Mouse (Mus musculus) 3134 (cell line): ENCODE results near the gene Ubald1.

ENCODE experiments used
- DNase-seq: peaks from one replicate; pipeline ENCODE4 v3.0.0-alpha.2; 2011; ENCODE audit warnings: low spot score; ENCODE audit not compliant: insufficient read length; ENCODE audit errors: extremely low read depth

Gene Ubald1

DNA sequence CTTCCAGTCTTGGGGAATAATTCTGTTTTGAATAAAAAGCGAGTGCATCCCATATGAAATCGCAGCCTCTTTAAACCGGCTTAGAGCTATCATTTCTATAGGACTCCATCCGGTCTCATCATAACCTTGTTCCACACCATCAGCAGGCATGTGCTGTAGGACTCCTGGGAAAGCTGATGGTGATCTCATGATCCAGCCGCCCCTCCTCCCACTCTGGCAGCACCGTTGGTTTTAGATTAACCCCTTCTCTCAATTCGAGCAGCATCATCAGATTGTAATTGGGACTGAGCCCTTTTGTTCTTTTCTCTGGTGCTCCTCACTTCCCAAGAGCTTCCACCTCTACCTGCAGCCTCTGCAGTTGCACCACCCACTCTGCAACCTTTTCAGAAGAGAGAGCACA is 21.1 kb upstream of the Ubald1 start:
- no peak for DNase-seq

DNA sequence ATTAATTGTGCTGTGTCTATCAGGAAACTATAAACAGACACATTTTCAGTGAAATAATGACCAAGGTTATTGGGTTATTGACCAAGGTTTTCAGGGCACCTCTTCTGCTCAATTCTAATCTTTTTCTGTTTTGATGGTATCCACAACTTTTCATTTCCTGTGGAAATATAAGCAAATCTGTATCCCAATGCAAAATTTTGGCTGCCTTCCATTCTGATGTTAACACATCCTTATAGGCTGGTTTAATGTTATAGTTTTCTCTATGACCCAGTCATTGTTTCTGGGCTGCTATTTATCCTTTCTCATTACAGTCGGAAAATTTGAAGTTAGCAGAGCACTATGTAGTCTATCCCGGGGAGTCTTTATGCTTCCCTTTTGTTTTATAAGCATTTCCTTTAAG is 19.6 kb upstream of the Ubald1 start:
- no peak for DNase-seq

DNA sequence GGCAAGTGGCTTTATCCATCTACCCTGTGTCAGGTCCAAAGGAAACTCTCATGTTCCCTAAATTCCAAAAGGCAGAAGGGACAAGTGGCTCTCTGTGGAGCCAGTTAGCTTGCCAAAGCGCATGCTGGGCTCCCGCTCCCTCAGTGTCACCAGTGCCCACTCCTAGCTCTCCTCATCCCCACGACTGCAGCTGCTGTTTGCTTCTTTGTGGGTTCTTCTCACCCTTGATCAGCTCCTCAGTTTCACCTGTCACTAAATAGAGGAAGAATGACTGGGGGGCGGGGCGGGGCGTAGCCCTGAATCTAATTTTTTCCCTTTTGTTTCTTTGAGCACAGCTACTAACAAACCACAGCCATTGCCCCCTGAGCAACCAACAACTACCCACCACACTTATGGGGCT is 18.8 kb upstream of the Ubald1 start:
- no peak for DNase-seq

DNA sequence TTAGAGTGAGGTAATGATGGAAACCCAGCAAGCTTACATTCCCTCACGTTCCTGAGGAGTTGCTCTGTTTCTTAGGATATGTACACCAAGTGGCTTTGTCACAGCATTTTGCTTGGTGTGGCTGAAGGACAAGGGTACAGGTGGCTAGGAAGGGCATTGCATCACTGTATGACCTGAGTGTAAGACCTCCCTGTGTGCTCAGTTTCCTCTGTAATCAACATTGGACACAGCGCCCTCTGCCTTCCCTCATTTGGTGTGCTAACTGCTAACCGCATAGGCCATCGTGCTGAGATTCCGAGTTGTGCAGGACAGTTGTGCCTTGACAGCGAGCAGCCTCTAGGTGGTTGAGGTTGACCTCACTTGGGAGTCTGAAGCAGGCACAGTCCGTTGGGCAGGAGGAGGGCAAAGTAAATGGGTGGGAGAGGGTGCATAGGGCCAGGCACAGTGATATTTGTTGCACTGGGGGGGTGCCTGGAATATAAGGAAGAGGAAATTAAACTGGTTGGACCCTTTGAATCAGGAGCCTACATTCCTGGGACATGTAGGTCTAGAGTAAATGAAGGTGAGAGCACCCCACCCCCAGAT is 17.1 kb upstream of the Ubald1 start:
- no peak for DNase-seq

DNA sequence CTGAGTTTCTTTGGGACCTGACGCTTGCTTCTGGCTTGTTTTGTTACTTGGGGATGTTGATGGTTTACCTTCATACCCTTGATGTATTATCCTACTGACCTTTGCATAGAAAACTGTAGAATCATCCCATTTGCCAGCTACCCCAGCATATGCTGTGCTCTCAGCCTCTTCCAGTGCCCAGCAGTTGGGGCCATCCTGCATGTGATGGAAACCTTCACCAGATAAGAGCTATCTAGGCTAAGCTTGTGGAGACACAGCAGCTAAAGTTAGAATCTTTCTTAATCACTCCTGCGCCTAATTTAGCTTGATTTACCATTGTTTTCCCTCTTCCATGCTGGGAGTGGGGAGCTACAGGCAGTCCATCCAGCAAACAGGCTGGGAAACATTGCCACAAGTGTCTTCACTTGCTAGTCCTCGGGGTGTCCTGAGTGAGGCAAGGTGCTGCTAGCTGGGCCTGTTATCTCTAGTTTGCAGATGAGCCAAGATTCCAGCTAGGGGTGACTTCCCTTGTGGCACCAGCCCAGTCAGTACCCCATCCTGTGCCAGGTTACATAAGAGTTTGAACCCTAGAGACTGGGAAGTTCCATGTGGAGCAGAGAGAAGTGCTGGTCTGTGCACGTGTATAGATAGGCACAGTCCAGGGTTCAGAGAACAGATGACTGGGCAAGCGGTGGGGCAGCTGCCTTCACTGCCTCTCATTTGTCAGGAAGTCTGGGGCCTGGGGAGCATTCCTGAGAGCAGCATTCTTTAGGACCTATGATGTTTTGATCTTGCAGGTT is 16.3 kb upstream of the Ubald1 start:
- no peak for DNase-seq

DNA sequence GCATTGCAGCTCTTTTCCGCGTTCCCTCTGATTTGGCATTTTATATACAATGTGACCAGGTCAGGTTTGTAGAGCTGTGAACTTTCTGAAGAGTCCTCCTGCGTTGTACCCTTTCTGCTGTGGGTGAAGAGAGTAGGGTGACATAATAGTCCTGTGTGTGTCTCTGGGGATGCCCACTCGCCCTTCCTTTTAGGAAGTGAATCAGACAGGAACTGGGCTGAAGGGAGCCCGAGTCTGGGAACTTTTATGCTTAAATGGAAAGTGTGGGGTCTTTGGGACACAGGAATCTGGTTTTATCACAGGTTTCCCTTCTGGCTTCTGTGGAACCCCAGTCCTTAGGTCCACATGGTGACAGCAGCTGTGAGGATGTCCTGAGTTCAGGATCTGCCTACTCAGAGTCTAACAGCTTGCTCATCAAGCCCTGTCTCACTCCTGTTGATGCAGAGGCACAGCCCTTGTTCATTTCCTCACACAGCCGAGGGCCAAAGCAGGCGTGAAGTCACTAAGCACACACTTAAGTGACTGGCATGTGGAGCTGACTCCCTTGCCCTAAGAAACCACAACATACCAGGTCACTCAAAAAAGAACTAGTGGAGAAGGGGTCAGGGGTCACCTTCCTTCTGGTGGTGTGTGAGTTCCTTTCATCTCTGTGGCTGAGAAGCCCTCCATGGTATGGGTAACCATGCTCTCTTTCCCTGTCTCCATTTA is 14.2 kb upstream of the Ubald1 start:
- DNase-seq: no peak

DNA sequence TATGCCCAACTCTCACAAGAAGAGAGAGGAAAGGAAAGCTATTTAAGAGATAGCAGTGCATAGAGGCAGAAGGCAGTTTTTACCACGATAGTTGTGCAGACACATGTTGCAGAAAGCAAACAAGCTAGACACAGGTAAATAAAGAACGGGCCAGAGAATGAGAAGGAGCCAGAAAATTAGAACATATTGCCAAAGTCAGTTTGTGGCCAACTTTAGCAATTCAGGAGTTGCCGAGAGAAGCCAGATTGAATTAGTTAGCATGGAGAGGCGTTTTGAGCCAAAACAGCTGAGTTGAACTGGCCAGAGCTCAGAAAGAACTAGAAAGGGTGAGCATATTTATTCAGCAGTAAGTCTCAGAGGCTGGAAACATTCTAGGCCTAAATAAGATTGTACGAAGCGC is 12.1 kb upstream of the Ubald1 start:
- no peak for DNase-seq

DNA sequence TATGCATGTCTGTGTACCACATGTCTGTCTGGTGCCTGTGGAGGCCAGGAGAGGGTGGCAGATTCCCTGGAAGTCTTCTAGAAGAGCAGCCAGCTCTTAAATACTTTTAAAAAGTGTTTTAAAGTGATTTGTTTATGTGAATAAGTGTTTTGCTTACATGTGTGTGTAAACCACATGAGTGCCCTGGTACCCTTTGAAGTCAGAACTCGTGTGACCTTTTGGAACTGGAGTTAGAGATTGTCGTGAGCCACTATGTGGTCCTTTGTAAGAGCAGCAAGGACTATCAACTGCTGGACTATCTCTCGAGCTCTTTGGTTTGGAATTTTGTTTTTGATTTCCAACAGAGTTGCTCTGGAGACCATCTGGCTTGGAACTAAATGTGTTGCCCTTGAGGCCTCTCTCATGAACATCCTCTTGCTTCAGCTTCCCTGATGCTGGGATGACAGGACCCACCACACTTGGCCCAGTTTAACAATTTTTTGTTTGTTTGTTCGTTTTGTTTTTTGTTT is 10.1 kb upstream of the Ubald1 start:
- DNase-seq: no peak

DNA sequence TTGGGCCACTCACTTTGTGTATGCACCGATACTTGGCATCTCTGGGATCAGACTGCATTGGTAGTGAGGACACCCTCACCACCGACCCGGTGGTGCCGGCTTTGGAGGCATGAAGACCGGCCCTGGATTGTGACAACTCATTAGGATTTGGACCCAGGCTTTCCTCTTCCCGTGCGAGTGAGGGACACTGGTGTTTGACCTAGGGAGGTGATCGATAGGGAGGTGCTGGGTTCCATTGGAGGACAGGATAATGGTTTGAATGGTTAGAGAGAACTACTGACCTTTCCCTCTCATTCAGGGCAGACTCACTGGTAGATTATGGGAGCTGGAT is 6.5 kb upstream of the Ubald1 start:
- no peak for DNase-seq

DNA sequence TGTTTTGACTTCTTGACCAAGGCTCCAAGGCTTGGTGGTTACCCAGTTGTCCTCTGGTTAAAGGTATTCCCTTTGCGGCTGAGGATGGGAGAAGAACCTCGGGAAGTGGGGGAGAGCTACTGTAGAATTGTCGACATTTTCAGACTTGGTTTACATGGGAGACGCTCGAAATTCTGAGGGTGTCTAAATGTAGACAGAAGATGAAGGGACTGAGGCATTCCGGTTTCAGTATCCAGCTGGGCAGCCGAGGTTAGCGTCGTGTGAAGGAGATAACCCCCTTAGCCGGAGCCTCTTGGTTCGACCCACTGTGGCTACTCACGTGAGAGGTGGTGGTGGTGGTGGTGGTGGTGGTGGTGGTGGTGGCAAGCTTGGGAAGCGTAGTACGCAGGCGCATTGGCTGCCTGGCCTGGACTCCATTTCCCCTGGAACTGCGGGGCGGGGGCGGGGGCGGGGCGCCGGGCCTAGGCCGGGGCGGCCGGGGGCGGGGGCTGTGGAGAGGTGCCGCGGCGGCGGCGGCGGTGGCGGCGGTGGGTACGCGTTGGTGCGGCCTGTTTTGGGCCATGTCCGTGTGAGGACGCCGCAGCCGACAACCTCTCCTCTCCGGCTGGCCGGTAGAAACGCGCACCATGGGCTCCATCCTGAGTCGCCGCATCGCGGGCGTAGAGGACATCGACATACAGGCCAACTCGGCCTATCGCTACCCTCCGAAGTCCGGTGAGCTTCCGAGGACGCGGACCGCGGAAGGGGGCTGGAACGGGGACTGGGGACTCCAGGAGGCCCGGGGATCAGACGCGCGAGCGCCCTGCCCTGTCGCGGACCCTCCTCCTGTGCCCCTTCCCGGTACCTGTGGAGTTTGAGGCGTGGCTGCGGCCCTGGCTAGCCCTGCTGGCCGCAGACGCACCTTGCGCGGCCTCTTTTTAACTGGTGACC is 5.9 kb upstream of the Ubald1 start, which contains the start of gene Mgrn1:
TSS of gene Mgrn1 (plus strand) at position 490 of the 930 bp plus-strand sequence.
- peak; percentile 82 for DNase-seq

DNA sequence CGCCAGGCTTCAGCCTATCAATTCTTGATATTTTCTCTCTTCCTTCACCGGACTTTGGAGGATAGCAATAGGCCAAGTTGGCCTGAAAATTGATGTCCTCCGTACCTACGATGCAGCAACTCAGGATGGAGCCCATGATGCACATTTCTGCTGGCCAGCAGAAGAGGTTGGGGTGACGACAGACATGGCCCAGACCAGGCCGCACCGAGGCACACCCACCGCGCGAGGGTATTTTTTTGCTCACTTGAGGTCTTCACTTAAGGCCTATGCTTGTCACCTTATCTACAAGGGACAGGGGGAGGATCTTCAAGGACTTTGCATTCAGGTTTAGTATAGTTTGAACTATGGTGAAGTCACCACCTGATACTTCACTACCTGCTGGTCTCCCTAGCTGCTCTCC is 4.8 kb upstream of the Ubald1 start:
- DNase-seq: no peak

DNA sequence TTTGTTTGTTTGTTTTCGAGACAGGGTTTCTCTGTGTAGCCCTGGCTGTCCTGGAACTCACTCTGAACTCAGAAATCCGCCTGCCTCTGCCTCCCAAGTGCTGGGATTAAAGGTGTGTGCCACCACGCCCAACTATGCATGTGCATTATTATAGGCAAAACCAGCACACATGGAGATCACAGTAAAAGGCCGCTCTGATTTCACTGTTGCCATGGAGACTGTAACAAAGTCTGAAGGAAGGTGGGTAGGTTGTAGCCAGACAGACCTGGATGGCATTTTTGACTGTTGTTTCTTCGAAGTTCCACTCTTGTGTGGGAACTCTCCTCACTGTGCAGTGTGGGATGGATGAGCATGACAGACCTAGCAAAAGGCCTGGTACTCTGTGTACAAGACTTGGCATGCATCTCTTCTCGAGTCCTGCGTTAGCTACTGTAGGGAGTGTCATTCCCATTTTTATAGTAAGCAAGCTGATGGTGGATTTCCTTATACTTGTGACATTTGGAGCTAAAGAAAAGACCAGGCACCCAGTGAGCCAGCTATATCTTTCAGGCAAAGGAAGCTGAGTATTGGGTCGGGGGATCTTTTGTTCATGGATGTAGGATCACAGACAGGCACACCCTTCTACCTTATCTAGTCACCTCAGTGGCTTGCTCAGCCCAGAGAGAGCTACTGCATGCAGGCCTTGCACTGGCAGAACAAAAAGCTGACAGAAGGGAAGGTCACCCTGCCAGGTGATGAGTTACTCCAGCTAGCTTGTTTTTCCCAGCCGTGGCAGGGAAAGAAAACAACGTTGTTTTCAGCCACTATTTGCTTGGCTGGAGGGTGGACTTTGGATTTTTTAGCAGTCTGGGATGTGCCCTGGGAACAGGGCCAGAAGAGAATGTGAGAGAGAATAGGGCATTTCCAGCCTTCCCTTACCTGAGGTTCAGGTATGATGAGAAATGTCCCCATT is 1.6 kb upstream of the Ubald1 start:
- DNase-seq: no peak

DNA sequence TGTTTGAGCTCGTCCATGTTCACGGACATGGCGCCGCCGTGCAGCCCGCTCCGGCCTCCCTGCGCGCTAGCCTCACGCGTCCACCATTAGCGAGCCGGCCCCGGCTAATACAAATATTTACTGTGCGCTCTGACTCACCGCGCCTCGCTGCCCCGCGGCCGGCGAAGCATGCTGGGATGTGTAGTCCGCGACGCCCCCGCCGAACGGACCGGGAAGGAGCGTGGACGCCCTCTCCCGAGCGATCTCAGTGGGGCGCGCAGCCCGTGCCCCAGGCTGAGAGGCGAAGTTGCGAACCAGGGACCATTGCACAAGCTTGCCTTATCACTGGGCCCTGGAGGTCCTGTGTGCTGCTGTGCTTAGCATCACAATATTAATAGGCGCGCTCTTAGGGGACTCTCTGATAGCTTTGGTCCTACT is 399 bp downstream of the Ubald1 start:
- DNase-seq: peak; percentile 93

DNA sequence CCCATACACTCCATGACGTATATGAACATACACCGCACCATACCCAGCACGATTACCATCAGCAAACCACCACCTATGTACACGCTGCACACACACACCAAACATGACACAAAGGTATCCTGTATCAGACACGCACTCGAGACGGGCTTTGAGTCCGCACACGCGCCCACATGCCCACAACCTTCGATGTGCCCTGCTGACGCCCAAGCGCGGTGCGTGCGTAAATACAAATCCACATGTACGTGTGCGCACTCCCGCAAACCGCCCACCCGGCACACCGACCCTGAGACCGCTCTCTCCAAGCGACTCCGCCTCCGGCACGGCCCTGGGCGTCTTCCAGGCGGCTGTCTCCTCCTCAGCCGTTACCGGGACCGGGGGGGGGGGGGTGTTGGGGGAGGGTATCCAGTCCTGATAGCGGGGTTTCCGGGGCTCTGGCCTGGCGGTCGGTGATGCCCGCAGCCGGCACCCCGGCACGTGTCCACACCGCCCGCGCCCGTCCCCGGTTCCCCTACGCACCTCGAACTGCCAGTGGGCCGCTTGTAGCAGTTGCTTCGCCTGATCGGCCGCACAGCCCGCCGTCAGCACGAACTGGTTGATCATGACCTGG is 911 bp downstream of the Ubald1 start:
- peak; percentile 72 for DNase-seq

DNA sequence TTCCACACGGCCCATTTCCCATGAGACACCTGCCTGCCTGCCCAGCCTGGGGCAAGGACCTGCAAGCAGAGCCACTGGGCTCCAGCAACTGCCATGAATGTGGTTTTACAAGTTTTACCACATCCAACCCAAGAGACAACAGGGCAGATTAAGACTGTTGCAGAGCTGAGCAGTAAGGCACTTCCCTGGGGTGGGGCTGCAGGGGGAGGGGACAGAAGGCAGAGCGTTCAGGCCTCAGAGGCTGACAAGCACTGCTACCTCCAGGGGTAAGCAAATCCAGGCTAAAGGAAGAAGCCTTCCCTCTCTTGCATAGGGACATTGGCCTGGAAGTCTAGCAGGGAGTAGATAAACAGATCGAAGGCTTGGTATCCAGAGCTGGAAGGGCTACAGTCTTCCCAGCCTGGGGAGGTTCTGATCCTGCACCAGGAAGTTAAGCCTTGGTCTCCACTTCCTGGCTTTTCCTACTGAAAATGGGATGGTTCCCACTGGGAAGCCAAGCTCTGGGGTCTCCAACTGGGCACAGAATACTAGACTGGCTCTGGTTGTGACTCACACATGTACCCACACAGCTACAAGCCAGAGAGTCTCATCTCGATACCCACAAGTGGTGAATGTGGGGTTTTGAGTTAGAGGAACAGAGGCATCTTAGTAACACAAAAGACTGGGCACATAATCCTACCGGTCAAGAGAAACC is 1.8 kb downstream of the Ubald1 start:
- peak; percentile 44 for DNase-seq

DNA sequence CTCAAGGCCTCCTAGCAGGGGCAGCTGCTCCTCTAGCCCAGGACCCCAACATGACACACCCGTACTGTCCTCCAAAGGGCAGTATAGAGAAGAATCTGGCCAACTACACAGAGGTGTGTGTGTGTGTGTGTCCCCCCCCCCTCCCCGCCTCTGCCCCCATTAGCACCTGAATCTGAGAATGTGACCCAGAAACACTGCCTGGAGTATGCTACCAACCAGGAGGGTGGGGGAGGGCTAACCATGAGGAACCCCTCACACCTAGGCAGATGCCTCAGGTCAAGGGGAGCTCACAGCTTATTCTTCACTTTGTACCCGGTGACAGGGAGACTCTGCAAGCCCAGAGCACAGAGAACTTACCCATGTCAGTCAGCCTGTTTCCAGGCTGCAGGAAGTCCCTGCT is 2.4 kb downstream of the Ubald1 start:
- no peak for DNase-seq

DNA sequence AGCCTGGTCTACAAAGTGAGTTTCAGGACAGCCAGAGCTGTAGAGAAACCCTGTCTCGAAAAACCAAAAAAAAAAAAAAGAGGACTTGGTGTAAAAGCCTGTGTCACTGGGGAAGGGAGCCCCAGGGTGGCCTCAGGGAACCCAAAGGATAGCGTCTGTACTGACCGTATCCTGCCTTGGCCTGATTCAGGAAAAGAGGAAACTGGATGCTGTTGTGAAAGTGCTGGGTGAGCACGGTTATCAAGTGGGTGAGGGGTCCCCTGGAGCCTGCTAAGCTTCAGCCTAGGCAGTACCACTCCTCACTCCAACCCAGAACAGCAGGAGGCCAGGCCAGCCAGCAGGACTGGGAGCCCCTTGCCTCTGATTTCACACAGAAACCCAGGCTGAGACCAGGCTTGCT is 2.9 kb downstream of the Ubald1 start:
- DNase-seq: no peak

DNA sequence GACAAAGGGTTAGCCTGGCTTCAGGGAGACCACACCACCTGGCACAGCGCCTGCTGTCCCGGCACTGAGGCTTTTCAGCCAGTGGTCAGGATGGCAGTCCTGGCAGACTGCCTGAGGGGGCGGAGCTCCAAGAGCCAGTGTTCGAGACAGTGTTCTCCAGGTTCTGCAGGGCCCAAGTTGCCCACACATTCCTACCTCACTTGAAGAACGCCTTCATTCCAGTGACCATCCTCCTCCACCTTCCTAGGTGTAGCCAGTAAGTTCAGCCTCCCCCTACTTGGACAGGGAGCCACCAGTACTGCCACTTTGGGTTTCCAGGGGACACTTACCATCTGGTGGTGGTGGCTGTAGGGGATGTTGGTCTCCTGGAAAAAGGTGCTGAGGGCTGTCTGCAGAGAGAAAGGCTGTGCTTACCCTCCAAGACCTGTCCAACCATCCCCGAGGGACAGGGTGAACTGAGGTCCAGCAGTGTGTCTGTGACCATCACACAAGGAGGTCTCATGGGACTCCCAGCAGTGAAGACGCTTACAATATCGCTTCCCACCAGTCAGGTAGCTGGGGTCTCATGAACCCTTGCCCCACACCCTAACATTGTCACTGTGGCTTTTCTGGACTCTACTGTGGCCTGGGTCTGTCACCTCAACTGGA is 4.0 kb downstream of the Ubald1 start:
- no peak for DNase-seq
